13 mouse cellular contexts compared by ENCODE assay signal in the genomic region with DNA sequence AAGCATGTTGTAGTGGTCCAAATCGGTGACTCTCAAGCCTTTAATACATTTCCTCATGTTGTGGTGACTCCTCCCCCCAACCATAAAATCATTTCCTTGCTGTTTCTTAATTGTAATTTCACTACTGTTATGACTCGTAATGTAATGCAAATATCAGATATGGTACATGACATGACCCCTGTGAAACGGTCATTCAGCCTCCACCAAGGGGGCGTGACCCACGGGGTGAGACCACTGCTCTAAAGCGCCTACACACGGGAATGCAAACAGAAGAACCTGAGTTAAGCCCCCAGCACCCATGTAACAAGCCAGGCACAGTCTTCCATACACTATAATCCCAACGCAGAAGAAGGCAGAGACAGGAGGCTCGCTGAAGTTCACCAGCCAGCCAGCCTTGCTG. TPM values are rescaled to one million over a fixed set of nuclear protein-coding genes. Genes with fewer than 3 reads are reported as not detected.
DNase-seq lines count a peak whose midpoint lies in the region; ATAC-seq and TF ChIP-seq lines count a peak whose summit lies in the region.
"Had no signal": no experiment of that assay in that cellular context is flagged by ENCODE, and none has a peak within 500 bp of the region (broad histone marks: within the 10 kb centered on the region; RNA-seq: fewer than 3 reads in every experiment).

No protein-coding gene starts in this region.

- no peaks in the 10 kb centered on the region for H3K36me3 ChIP-seq in kidney, embryonic 15.5 days
- no peaks in the 10 kb centered on the region for H3K36me3 ChIP-seq in limb, embryonic 13.5 days

- TF ChIP-seq CTCF in cerebellum, adult 2 months (IDR thresholded peaks at IDR 0.05; ENCODE audit: borderline replicate concordance, insufficient read depth, low read depth, low read length) = no peak

- H3K27me3 ChIP-seq in cerebellum, adult 2 months (ENCODE audit: control insufficient read depth, insufficient read depth, low read length) = no peaks in the 10 kb centered on the region
- H3K27me3 ChIP-seq in kidney, embryonic 15.5 days = no peaks in the 10 kb centered on the region
- H3K27me3 ChIP-seq in limb, embryonic 13.5 days = no peaks in the 10 kb centered on the region

- no peak for DNase-seq in cerebellum, adult 2 months
- DNase-seq in cerebellum, adult 11-12 months = no peak
- DNase-seq in kidney, adult 8-10 months = no peak
- no peak for DNase-seq in layer of hippocampus, postnatal 14 days (ENCODE audit: low spot score in 2 of 2)
- no peak for DNase-seq in layer of hippocampus, adult 8-10 months (ENCODE audit: low spot score in 2 of 2)

- no peaks in the 10 kb centered on the region for H3K9me3 ChIP-seq in kidney, embryonic 15.5 days (replicated peaks)
- H3K9me3 ChIP-seq in limb, embryonic 13.5 days = peaks cover 4% of the 10 kb centered on the region; the same call in 1 of the 2 replicates

- peaks cover 9% of the 10 kb centered on the region; the same call in 1 of the 2 replicates for H3K4me1 ChIP-seq in cerebellum, adult 2 months (ENCODE audit: control insufficient read depth, insufficient read depth, low read length)
- peaks cover 32% of the 10 kb centered on the region for H3K4me1 ChIP-seq in kidney, embryonic 15.5 days
- H3K4me1 ChIP-seq in limb, embryonic 13.5 days = peaks cover 35% of the 10 kb centered on the region

- TF ChIP-seq POLR2A in cerebellum, adult 2 months (IDR thresholded peaks at IDR 0.05; ENCODE audit: borderline replicate concordance, insufficient read depth, low read length) = no peak

- peak overlapping the region; percentile 44; the same call in 1 of the 2 replicates for H3K4me2 ChIP-seq in kidney, embryonic 15.5 days
- peak overlapping the region; percentile 29; the same call in 1 of the 2 replicates for H3K4me2 ChIP-seq in limb, embryonic 13.5 days (replicated peaks)

- 79% methylated on average over 9 of the region's 9 CpGs for WGBS in cerebellum, adult 2 months
- WGBS in kidney, embryonic 15.5 days = 64% methylated on average over 9 of the region's 9 CpGs
- 71% methylated on average over 9 of the region's 9 CpGs for WGBS in limb, embryonic 13.5 days

- H3K9ac ChIP-seq in kidney, embryonic 15.5 days = no peak overlapping the region
- H3K9ac ChIP-seq in limb, embryonic 13.5 days = no peak overlapping the region

- peak overlapping the region; percentile 23 for H3K4me3 ChIP-seq in cerebellum, adult 2 months (replicated peaks; ENCODE audit: insufficient read depth, low read depth, low read length)
- H3K4me3 ChIP-seq in kidney, embryonic 15.5 days (replicated peaks) = no peak overlapping the region
- H3K4me3 ChIP-seq in limb, embryonic 13.5 days = no peak overlapping the region

- H3K27ac ChIP-seq in cerebellum, adult 2 months (ENCODE audit: insufficient read depth, low read length) = no peak overlapping the region
- no peak overlapping the region for H3K27ac ChIP-seq in kidney, embryonic 15.5 days
- H3K27ac ChIP-seq in limb, embryonic 13.5 days = no peak overlapping the region

- no peak for ATAC-seq in kidney, embryonic 15.5 days (replicated peaks; ENCODE audit: low FRiP score)
- ATAC-seq in activated CD4-positive, CD25-positive, alpha-beta regulatory T cell, adult 4 months = peak; percentile 41
- ATAC-seq in limb, embryonic 13.5 days (ENCODE audit: low FRiP score, low read depth) = no peak

RNA-seq across cellular contexts. Expression of a gene that starts 2.4 kb away (rescaled TPM):
- polyA plus RNA-seq in cerebellum, adult 2 months (2012; rRNA removed) = 49.0 and 53.5 TPM in 2 replicates
- 50.8 and 60.0 TPM in 2 replicates for polyA plus RNA-seq in kidney, embryonic 15.5 days (2015; fragmentation: Nextera tagmentation; extraction: Ambion mirVana)
- 1 to 10 TPM; 3.8 to 4.7 TPM for polyA plus RNA-seq in activated CD4-positive, CD25-positive, alpha-beta regulatory T cell, adult 4 months (2017; shearing (Covaris generic))
- 55.9 and 58.8 TPM in 2 replicates for polyA plus RNA-seq in limb, embryonic 13.5 days (2015; fragmentation: Nextera tagmentation; extraction: Ambion mirVana)
- 10 to 100 TPM; 69.9 to 76.1 TPM for total RNA-seq in layer of hippocampus, postnatal 14 days (2021)
- total RNA-seq in layer of hippocampus, adult 8-10 months (2022) = 10 to 100 TPM; 57.9 to 76.5 (median 66.5) TPM

RNA-seq across cellular contexts. Expression of a gene that starts 5.2 kb away (rescaled TPM):
- 8.2 TPM in 2 replicates for polyA plus RNA-seq in cerebellum, adult 2 months (2012; rRNA removed)
- 9.4 and 9.7 TPM in 2 replicates for polyA plus RNA-seq in kidney, embryonic 15.5 days (2015; fragmentation: Nextera tagmentation; extraction: Ambion mirVana)
- polyA plus RNA-seq in activated CD4-positive, CD25-positive, alpha-beta regulatory T cell, adult 4 months (2017; shearing (Covaris generic)) = 1 to 10 TPM; 4.7 to 7.2 TPM
- 6.1 and 6.9 TPM in 2 replicates for polyA plus RNA-seq in limb, embryonic 13.5 days (2015; fragmentation: Nextera tagmentation; extraction: Ambion mirVana)
- 1 to 10 TPM; 7.9 to 8.4 TPM for total RNA-seq in layer of hippocampus, postnatal 14 days (2021)
- 10 to 100 TPM in 1 of 4 experiments, 1 to 10 TPM in 3; 9.6 to 10.8 (median 9.8) TPM for total RNA-seq in layer of hippocampus, adult 8-10 months (2022)

RNA-seq across cellular contexts. Expression of a gene that starts 29.5 kb away (rescaled TPM):
- polyA plus RNA-seq in cerebellum, adult 2 months (2012; rRNA removed) = 0.36 and 0.52 TPM in 2 replicates
- polyA plus RNA-seq in kidney, embryonic 15.5 days (2015; fragmentation: Nextera tagmentation; extraction: Ambion mirVana) = not detected in 2 replicates
- not detected for polyA plus RNA-seq in activated CD4-positive, CD25-positive, alpha-beta regulatory T cell, adult 4 months (2017; shearing (Covaris generic))
- not detected in 2 replicates for polyA plus RNA-seq in limb, embryonic 13.5 days (2015; fragmentation: Nextera tagmentation; extraction: Ambion mirVana)
- not detected for total RNA-seq in layer of hippocampus, postnatal 14 days (2021)
- under 1 TPM in 2 of 4 experiments, not detected in 2; 0.82 to 0.91 TPM for total RNA-seq in layer of hippocampus, adult 8-10 months (2022)
- total RNA-seq: G1E; heart, postnatal 10 days; left cerebral cortex, postnatal 10 days; monocyte, adult 5-6 weeks had no signal
- polyA plus RNA-seq: G1E; spleen, adult 2 months had no signal

RNA-seq across cellular contexts. Expression of a gene that starts 33.2 kb away (rescaled TPM):
- 13.6 and 16.7 TPM in 2 replicates for polyA plus RNA-seq in cerebellum, adult 2 months (2012; rRNA removed)
- polyA plus RNA-seq in kidney, embryonic 15.5 days (2015; fragmentation: Nextera tagmentation; extraction: Ambion mirVana) = 11.2 and 14.4 TPM in 2 replicates
- polyA plus RNA-seq in activated CD4-positive, CD25-positive, alpha-beta regulatory T cell, adult 4 months (2017; shearing (Covaris generic)) = not detected
- 2.0 and 2.3 TPM in 2 replicates for polyA plus RNA-seq in limb, embryonic 13.5 days (2015; fragmentation: Nextera tagmentation; extraction: Ambion mirVana)
- 1 to 10 TPM; 7.1 to 8.7 TPM for total RNA-seq in layer of hippocampus, postnatal 14 days (2021)
- 10 to 100 TPM in 3 of 4 experiments, 1 to 10 TPM in 1; 7.5 to 11.6 (median 10.6) TPM for total RNA-seq in layer of hippocampus, adult 8-10 months (2022)
- total RNA-seq: monocyte, adult 5-6 weeks had no signal
